Mouse (Mus musculus): ENCODE measurements around the gene Ccn2. TPM values are rescaled to one million over a fixed set of nuclear protein-coding genes. Genes with fewer than 3 reads are reported as not detected.
A peak's percentile ranks its signal among the peaks of the same experiment; 100 is the strongest.

Ccn2 gene
- total RNA-seq (2015; ENCODE audit: low replicate concordance), result not detected in 2 replicates
- total RNA-seq (2017; ENCODE audit: low replicate concordance), result not detected in 2 replicates

DNA sequence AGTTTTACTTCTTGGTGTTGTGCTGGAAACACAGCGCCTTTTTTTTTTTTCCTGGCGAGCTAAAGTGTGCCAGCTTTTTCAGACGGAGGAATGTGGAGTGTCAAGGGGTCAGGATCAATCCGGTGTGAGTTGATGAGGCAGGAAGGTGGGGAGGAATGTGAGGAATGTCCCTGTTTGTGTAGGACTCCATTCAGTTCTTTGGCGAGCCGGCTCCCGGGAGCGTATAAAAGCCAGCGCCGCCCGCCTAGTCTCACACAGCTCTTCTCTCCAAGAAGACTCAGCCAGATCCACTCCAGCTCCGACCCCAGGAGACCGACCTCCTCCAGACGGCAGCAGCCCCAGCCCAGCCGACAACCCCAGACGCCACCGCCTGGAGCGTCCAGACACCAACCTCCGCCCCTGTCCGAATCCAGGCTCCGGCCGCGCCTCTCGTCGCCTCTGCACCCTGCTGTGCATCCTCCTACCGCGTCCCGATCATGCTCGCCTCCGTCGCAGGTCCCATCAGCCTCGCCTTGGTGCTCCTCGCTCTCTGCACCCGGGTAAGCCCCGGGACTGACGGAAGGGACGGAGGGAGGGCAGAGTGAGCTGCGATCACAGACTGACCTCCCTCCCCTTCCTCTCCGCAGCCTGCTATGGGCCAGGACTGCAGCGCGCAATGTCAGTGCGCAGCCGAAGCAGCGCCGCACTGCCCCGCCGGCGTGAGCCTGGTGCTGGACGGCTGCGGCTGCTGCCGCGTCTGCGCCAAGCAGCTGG is at the start of gene Ccn2:
Gene Ccn2 (plus strand): TSS at position 193 of the 753 bp plus-strand sequence.
- ATAC-seq (replicated peaks; ENCODE audit: low FRiP score, poor library complexity, severe bottlenecking), result no peak

DNA sequence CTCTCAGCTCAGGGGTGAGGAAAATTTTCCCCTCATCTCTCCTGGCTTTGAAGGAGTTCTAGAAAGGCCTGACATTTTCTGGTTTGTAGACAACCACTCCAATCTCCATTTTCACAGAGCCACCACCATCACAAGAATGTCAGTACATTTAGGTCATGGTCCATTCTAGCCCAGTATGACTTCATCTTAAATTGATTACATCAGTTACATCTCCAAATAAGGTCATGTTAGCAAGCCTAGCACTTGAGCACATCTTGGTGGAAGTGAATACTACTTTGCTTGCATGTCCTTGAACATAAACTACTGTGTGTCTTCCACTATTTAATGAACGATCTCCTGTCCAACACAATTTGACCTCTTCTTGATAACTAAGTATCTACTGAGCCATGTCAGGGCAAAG is 42.4 kb upstream of the Ccn2 start:
- ATAC-seq (replicated peaks; ENCODE audit: low FRiP score, poor library complexity, severe bottlenecking), result no peak

DNA sequence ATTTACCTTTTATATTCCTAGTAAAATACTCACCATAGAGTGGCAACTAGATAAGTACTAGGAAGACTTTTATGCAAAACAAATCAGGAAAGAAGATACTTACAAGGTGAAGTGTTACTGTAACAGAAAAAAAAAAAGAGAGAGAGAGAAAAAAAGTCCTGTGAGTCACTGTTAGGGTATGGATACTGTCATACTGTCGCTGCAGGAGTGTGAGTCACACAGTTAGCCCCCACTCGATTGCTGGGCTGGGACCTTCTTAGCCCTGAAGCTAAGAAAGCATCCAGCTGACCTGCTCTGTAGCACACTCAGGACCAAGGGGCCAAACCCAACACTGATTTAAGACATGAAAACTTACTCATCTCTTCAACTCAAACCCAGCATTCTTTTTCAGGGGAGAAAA is 41.2 kb upstream of the Ccn2 start:
- no peak for ATAC-seq (replicated peaks; ENCODE audit: low FRiP score, poor library complexity, severe bottlenecking)

DNA sequence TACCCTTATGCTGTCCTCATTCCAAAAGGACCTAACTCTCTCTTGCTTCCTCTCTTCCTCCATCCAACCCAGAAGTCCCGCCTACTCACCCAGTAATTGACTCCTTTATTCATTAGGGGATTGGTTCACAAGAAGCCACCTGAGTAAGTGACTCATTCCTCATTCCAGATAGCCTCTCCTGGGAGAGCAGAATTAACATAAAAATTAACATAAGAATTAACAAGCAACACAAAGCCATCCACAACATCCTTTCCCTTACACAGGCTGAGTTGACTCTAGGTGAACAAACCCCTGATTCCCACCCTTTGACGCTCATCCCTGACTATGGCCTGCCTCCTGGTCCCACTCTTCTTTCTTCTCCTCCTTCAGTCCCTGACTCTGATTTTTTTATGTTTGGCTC is 36.9 kb upstream of the Ccn2 start:
- ATAC-seq (replicated peaks; ENCODE audit: low FRiP score, poor library complexity, severe bottlenecking), result no peak

DNA sequence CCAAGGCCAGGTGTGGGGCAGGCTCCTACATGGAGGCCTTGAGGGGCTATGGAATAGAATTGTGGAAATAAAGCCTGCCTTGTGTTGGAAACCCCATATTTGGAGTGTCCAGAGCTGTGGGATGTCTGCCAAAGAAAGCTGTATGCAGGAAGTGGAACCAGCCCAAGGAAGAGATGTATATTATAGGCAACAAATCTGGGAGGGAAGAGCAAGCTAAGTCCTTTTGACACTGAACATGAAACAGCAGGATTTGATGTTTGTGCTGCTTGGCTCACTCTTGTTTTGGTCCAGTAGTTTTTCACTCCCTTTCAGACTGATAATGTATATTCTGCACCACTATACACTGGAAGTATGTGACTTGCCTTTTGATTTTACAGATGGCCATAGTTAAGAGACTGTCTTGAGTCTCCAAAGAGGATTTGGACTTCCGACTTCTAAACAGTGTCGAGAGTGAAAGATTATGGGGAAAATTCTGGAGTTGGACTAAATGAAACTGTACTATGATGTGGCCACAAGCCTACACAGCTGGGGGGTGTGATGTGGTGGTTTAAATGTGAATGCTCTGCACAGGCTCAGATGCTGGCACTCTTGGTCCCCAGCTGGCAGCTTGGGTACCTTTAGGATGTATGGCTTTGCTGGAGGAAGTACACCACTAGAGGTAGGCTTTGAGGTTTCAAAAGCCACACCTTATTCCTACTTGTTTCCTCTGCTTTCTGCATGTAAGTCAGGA is 25.4 kb upstream of the Ccn2 start:
- no peak for ATAC-seq (replicated peaks; ENCODE audit: low FRiP score, poor library complexity, severe bottlenecking)

DNA sequence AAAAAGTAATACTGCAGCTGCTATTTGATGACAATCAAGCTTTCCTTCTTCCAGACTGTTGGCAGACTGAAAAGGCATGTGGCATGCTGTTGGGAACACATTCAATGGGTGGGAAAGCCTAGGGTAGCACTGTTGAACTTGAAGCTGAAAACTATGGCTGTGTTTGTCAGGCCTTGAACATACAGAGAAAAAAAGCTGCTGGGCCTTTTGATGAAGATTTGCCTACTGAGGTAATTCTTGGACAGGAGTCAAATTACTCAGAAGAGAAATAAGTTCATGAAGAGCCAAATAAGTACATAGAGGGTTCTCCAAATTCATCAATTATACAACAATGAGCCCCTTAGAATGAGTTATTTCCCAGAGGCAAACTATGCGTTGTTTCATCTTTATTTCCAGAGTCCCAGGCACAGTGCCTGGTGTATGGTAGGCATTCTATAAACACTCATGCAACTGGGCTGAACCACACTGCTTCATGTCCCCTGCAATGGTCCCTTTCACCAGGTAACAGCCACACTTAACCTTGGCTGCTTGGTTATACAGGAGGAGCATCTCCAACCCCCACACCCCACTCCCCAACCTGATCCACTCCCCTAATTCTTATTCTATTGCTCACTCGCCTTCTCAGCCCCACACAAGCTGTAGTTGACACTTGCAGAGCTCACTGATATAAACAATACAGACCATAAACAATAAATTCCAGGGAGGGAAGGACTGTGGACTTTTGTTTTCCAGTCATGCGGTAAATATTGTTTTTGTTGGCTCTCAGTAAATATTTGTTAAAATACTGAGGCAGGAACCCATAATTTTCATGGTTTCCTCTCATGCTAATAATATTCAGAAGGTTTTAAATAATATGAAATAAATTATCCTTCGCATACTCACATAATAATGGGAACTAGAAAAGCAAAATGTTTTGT is 22.9 kb upstream of the Ccn2 start:
- ATAC-seq (replicated peaks; ENCODE audit: low FRiP score, poor library complexity, severe bottlenecking), result no peak

DNA sequence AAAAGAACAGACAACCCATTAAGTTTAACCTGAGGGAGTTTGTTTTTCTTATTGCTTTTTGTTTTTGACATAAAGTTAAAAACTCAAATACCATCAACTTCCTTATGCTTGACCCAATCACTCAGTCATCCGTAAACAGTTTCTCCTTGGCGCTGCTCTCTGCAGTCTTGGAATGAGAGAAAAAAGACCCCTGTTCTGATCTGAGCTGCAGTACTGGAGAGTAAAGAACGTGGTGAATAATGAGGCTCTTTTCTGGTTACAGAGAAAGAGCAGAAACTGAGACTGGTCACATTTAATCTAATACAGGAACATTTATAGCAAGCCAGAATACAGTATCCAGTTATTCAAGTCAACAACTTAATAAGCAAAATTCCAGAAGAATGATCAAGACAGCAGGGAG is 21.8 kb upstream of the Ccn2 start:
- no peak for ATAC-seq (replicated peaks; ENCODE audit: low FRiP score, poor library complexity, severe bottlenecking)

DNA sequence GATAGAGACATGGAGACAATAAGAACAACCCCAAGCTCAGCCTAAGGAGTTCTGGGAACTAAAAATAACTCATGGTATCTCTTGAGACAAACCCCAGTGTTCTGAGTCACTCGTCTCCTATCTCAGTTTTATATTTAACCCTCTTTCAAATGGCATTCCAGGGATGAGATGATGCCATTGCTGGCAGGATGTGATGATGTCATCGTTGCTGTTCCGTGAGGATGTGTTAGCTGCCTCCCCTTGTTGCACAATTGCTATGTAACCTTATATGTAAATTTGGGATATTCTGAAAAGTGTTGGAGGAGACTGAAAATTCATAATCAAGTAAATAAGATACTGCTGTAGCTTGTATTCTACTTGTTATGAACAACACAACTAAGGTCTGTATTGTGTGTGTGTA is 14.2 kb upstream of the Ccn2 start:
- no peak for ATAC-seq (replicated peaks; ENCODE audit: low FRiP score, poor library complexity, severe bottlenecking)

DNA sequence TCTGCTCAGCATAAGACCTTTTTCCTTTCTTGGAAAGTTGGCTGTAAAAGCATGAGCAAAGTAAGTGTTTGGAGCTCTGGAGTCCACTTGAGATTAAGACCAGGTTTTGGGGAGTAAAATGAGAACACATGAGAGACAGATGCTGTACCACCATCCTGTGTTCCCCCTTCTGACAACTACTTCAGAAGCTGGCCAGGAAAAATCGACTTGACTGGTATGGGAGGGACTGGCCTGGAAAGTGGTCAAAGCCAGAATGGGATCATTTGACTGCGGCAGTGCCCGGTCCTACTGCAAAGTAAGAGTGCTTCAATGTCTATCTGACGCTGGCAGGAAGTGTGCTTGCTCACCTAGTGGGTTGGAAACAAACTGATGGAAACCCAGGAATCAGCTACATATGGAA is 6.4 kb upstream of the Ccn2 start:
- ATAC-seq (replicated peaks; ENCODE audit: low FRiP score, poor library complexity, severe bottlenecking), result no peak

DNA sequence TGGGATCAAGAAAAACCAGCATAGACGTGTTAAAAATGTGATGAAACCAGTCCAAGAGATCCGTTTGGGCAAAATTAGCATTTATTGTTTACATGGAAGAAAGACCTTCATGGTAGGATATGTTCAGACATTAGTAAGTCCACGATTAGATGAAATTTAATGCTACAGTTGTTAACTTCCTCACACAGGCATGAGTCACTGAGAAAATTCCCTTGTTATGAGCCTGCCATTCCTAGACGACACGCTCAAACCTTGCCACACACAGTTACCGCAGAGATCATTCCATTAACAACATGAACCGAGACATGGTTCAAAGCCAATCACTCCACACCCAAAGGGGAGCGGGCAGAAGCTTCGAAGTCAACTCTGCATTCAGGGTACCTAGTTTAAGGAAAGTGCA is 6.0 kb upstream of the Ccn2 start:
- ATAC-seq (replicated peaks; ENCODE audit: low FRiP score, poor library complexity, severe bottlenecking), result no peak

DNA sequence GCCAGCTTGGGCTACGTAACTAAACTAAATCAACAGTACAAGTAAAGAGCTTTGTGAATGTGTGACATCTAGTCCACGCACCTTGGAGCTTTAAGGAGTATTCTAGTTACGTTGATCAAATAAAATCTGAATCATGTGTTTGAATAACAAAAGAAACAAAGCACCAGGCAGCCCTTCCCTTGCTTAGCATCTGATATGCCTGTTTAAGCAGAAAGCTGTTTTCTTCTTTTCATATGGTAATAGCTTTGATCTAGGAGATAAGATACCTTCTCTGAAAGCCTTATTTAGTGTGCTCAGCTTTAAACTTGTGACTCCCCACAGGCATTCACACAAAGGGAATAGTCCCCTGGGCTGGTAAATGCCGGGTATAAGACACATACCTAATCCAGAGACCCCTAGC is 4.7 kb upstream of the Ccn2 start:
- no peak for ATAC-seq (replicated peaks; ENCODE audit: low FRiP score, poor library complexity, severe bottlenecking)

DNA sequence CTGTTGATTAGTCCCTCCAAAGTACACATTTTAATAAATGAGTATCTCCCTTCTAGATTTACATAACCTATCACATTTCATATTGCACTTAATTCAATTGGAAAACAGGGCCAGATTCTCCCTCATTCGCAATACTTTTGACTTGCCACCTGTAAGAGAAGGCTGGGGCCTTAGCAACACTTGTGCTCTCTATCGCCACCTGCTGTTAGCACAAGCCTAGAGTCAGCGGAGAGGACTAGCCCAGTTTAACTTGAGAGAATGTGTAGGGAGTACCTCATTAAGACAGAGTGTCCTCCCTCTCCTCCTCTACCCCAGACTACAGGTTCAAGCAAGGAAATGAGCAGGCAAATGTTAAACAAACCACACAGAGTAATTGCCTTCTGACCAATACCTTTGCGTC is 4.1 kb upstream of the Ccn2 start:
- peak; percentile 61; the same call in 1 of the 2 replicates for ATAC-seq (replicated peaks; ENCODE audit: low FRiP score, poor library complexity, severe bottlenecking)

DNA sequence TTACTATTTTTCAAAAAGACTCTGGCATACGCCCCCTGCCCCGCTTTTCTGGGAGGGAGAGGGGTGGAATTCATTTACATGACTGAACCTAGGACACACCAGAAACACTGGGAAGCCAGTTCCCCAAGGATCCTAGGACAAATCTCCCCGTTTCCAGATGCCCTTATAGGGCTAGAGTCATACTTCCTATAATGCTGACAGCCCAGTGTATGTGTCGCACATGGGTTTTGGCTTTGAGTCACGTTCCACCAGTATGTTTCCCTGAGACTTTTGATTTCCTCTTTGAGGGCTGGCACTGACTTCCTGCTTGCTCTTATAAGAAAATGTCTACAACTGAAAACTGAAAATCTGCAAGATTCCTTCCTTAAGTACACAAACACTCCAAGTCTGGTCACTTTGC is 3.5 kb upstream of the Ccn2 start:
- no peak for ATAC-seq (replicated peaks; ENCODE audit: low FRiP score, poor library complexity, severe bottlenecking)

DNA sequence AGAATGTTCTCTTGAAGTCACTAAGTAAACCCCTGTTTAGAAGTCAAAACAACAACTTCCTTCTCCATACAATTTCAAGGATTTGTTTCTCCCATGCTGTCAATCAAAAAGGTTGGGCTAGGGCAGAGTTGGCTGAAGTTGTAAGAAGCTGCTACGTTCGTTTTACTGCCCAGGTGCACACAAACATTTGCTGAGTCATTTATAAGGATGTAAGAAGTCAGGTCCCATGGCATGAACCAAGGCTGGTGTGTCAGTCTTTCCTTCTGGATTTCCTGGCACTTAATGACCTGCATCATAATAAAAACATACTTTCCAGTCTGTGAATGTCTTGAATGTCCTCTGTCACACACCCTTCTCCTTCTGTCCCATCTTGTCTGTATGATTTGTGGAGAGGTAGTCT is 2.9 kb upstream of the Ccn2 start:
- ATAC-seq (replicated peaks; ENCODE audit: low FRiP score, poor library complexity, severe bottlenecking), result no peak

DNA sequence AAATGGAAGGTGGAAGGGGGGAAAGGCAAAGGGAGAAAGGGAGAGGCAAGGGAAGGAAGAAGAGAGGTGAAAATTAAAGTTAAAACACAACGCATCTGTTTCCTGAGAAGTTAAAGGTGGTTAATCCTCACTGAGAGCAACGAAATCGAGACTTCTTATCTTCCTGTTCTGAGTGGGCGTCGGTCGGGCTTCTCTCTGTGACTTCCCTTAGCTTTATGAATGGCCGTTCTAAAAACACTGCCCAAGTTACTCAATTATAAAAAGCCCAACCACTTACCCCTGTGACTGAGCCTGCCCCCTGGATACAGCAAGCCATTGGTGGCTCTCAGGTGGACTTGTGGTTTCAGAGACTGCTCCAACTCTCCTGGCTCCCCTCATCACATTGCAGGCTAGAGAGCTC is 2.3 kb upstream of the Ccn2 start:
- ATAC-seq (replicated peaks; ENCODE audit: low FRiP score, poor library complexity, severe bottlenecking), result no peak

DNA sequence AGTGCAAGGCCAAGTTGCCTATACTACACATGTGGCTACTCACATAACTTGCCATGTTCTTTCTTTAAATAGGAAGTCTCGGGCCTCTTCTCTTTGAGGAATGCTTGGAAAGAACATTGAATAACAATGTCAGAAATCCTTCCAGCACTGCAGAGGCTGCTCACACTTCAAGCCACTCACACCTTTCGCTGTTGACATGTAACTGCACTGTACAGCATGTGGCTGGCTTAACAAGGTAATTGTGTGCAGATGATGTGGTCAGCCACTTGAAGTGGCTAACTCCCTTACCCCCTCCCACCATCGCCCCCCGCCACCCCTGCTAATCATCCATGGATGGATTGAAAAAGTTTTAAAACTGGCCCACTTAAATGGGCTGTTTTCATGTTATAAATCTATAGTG is 1.7 kb upstream of the Ccn2 start:
- no peak for ATAC-seq (replicated peaks; ENCODE audit: low FRiP score, poor library complexity, severe bottlenecking)

DNA sequence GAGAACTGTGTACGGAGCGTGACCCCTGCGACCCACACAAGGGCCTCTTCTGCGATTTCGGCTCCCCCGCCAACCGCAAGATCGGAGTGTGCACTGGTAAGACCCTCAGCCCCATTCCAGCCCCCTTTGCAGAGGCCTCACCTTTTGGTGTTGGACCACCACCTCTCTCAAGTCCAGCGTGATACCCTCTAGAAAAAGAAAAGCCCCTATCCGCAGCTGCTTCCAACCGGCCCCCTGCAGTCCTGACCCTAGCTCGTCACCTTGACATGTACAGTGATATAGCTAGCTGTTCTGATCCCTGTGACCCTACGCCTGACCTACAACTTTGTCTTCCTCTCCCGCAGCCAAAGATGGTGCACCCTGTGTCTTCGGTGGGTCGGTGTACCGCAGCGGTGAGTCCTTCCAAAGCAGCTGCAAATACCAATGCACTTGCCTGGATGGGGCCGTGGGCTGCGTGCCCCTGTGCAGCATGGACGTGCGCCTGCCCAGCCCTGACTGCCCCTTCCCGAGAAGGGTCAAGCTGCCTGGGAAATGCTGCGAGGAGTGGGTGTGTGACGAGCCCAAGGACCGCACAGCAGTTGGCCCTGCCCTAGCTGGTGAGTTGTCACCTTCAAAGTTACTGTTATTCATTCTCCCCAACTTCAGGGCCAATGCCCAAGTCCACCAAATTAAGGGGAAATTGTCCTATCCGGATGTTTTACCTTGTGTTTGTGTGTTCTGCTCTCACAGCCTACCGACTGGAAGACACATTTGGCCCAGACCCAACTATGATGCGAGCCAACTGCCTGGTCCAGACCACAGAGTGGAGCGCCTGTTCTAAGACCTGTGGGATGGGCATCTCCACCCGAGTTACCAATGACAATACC is 994 bp downstream of the Ccn2 start:
- no peak for ATAC-seq (replicated peaks; ENCODE audit: low FRiP score, poor library complexity, severe bottlenecking)

DNA sequence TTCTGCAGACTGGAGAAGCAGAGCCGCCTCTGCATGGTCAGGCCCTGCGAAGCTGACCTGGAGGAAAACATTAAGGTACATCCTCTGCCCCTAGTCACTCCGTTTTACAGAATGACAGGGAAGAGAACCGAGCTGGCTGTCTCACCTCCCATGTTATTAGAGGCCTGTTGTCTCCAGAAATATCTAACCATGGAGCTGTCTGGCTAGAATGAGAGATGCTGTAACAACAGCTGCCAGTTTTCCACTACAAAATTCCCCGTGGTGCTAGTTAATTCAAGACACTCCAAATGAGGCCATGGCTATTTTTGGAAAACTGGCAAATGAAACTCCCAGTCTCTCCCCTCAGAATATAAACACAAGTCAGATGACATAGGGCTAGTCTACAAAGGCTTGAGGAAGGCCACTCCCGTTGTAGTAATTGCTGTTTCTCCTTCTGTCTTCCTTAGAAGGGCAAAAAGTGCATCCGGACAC is 1.7 kb downstream of the Ccn2 start:
- ATAC-seq (replicated peaks; ENCODE audit: low FRiP score, poor library complexity, severe bottlenecking), result no peak

DNA sequence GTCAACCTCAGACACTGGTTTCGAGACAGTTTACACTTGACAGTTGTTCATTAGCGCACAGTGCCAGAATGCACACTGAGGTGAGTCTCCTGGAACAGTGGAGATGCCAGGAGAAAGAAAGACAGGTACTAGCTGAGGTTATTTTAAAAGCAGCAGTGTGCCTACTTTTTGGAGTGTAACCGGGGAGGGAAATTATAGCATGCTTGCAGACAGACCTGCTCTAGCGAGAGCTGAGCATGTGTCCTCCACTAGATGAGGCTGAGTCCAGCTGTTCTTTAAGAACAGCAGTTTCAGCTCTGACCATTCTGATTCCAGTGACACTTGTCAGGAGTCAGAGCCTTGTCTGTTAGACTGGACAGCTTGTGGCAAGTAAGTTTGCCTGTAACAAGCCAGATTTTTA is 2.5 kb downstream of the Ccn2 start:
- ATAC-seq (replicated peaks; ENCODE audit: low FRiP score, poor library complexity, severe bottlenecking), result no peak
